Mouse (Mus musculus) natural killer cell, adult 2 months (primary cell): ENCODE results near the gene Mmp24.
"Not testable (repeated sequence)": the region's sequence is repeated elsewhere in the genome, so short reads cannot be mapped to it uniquely, and the experiment has no call there.

Experiments
- DNase-seq, 2 experiments: peaks; one replicate each; pipeline ENCODE4 v3.0.0; 2022; ENCODE audit warnings: low spot score in 2 of 2

Mmp24 gene

GRCm38 (mm10) chr2:155774927-155775684 lies at the start of gene Mmp24:
Gene Mmp24, plus strand, starts transcription at chr2:155775342.
- no peak for DNase-seq

- no peak for DNase-seq
Observed at GRCm38 (mm10) chr2:155726302-155726701, 48.8 kb upstream of the Mmp24 start.

- no peak for DNase-seq
Observed at GRCm38 (mm10) chr2:155727764-155728395, 47.3 kb upstream of the Mmp24 start.

GRCm38 (mm10) chr2:155728742-155729141 lies 46.4 kb upstream of the Mmp24 start:
- DNase-seq: no peak

GRCm38 (mm10) chr2:155729158-155729645 lies 45.9 kb upstream of the Mmp24 start, which contains the start of gene Edem2:
Gene Edem2, minus strand, starts transcription at chr2:155729475.
- peak; percentile 92 for DNase-seq

GRCm38 (mm10) chr2:155735080-155735479 lies 40.1 kb upstream of the Mmp24 start:
- no peak for DNase-seq

GRCm38 (mm10) chr2:155735766-155736165 lies 39.4 kb upstream of the Mmp24 start, which contains the start of gene Gm17581:
Gene Gm17581, minus strand, starts transcription at chr2:155735866.
- DNase-seq: not testable (repeated sequence)

- no peak for DNase-seq
Observed at GRCm38 (mm10) chr2:155736936-155737335, 38.2 kb upstream of the Mmp24 start.

- DNase-seq: no peak
Observed at GRCm38 (mm10) chr2:155737803-155738202, 37.3 kb upstream of the Mmp24 start.

- no peak for DNase-seq
Observed at GRCm38 (mm10) chr2:155742211-155742610, 32.9 kb upstream of the Mmp24 start.

- DNase-seq: no peak
Observed at GRCm38 (mm10) chr2:155742931-155743337, 32.2 kb upstream of the Mmp24 start.

GRCm38 (mm10) chr2:155743351-155743750 lies 31.8 kb upstream of the Mmp24 start:
- DNase-seq: no peak

GRCm38 (mm10) chr2:155745487-155745886 lies 29.7 kb upstream of the Mmp24 start:
- no peak for DNase-seq

GRCm38 (mm10) chr2:155749394-155749793 lies 25.7 kb upstream of the Mmp24 start:
- DNase-seq: no peak

- DNase-seq: no peak
Observed at GRCm38 (mm10) chr2:155751014-155751786, 23.9 kb upstream of the Mmp24 start, which contains the start of gene Procr. Gene Procr, plus strand, starts transcription at chr2:155751117.

GRCm38 (mm10) chr2:155755746-155756145 lies 19.4 kb upstream of the Mmp24 start:
- DNase-seq: peak in 1 of 2 experiments; percentile 54

GRCm38 (mm10) chr2:155756855-155757566 lies 18.1 kb upstream of the Mmp24 start:
- DNase-seq: no peak

GRCm38 (mm10) chr2:155764679-155765418 lies 10.3 kb upstream of the Mmp24 start:
- peak; percentile 60 to 75 for DNase-seq

GRCm38 (mm10) chr2:155773664-155774063 lies 1.5 kb upstream of the Mmp24 start:
- DNase-seq: no peak

- no peak for DNase-seq
Observed at GRCm38 (mm10) chr2:155774261-155774926, 748 bp upstream of the Mmp24 start.
